Mouse (Mus musculus): ENCODE results near the gene Ap2a2.
A peak's percentile ranks its signal among the peaks of the same experiment; 100 is the strongest.

GRCm38 (mm10) chr7:141584048-141584841, 22.3 kb downstream of the Ap2a2 start:
- TF ChIP-seq CTCF (IDR thresholded peaks at IDR 0.05; ENCODE audit: low read depth, low read length) = peak; percentile 50
- TF ChIP-seq POLR2A (IDR thresholded peaks at IDR 0.05; ENCODE audit: insufficient read depth, low read length) = no peak
- no peak for TF ChIP-seq EP300 (IDR thresholded peaks at IDR 0.05; ENCODE audit: insufficient read depth, low read depth, low read length)

Measured in ES-Bruce4 (cell line).